Mouse (Mus musculus): ENCODE measurements at regions not wholly inside any gene's neighbourhood (a gene's known extent, or its start where the extent isn't known, plus 50 kb on each side); places are given as distances from the start of the nearest gene placed in this dataset.

DNA sequence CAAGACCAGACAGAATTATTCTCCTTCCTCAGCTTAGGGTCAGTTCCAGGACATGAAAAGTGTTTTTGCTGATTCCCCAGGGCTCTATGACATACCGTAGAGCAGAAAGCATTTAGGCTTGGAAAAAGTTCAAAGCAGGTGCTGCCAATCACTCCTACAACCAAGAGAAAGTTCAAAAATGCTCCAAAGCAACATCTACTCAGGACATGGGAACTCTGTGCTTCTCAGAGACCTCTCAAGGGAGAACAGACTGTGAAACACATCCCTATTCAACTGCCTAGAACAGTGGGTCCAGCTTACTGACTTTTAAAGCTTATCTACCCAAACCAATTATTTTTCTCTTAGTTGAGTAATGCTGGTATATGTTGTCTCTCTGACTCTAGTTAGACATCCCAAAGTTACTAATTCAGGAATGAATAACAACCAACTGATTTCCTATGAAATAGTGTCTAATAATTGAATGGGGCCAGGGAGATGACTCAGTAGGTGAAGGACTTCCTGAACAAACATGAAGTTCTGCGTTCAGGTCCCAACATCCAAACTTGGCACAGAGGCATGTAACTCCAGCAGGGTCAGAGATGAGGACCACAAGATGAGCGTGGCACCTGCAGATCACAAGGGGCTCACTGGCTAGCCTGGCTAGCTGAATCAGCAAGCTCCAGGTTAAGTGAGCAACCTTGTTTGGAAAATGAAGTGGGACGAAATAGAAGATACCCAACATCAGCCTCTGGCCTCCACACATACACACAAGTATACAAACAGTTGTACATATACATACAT, 228.7 kb upstream of the Hnrnpa3 start:
- no peak for DNase-seq
- intact Hi-C loops (cut with DNase I) = no loop called here

DNA sequence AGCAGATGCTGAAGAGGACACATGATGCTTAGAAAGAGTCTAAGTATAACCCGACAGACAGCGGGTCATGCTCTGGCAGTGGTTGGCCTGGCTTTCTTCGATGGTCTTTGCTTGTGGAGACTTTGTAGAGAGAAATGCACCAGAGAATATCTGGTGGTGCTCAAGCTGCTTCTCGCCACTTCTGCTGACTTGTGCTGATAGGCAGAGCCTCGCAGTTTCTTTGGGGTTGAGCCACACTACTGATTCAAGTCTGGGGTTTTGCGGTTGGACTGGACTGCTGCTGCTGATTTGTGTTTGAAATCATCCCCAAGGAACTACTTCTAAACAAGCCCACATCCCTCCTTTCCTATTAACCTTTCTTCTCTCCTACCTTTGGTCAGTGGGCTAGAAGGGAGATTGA, 227.1 kb upstream of the Hnrnpa3 start:
- DNase-seq = no peak
- intact Hi-C loops (cut with DNase I) = no loop called here

DNA sequence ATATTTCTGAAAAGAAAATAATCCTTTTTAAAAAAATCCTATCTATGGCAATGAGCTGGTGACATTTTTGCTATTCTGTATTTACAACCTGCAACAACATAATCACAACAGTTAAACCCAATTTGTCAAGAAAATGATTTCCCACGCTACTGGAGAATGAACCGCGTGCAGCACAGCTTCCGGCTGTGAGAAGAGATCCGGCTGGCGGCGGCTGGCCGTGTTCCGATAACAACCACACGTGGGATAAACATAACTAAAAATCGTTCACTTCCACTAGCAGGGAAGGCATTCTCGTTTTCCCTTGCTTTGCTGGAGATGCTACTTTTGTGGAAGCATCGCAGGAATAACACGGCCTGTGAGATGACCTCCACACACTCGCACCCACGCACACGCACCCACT, 224.5 kb upstream of the Hnrnpa3 start:
- intact Hi-C loops (cut with DNase I) = no loop called here
- DNase-seq = no peak

DNA sequence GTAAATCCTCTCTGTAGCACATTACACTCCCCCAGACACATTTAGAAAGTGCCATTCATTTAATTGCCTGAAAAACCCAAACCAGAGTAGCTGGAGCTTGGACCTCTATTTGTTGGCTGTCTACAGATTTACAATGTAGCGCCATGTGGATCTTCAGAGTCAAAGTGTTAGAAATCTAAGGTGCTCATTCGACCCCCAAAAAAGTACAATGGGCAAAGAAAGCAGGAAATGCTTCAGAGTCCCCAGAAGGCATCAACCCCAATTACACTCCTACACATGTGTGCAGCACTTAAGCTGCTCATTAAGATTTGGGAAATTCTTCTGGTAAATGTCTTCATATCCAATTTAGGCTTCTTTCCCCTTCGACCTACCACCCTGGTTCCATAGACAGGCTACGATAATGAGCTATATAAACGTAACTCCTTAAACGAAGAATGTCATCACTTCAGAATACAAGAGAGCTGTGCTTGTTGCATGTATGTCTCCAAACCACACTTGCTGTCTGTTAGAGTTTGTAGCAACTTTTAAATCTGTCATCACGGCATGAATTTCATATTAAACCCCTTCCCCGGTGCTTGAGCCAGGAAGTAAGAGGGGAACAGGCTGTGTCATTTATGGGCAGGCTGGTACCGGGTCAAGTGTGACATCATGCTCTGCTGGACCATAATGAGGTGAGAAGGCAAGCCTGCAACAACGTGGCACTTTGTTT, 219.4 kb upstream of the Hnrnpa3 start:
- intact Hi-C loops (cut with DNase I) = no loop called here
- DNase-seq = no peak

DNA sequence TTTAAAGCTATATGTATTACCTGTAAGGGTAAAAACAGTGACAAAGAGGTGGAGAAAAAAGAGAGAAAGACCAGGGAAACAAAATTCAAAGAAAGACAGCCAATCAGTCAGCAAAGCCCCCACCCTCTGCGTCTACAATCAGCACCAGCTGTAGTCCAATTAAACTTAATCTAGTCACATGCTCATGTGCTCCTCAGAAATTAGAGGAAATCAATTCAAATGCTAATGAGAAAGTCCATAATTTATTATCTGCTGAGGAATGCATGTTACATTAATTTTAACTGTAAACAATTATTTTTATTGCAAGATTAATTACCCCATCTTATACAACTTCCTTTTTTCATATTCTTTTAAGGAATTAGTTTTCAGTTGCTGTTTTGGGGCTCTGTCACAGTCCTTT, 216.4 kb upstream of the Hnrnpa3 start:
- no peak for DNase-seq
- intact Hi-C loops (cut with DNase I) = no loop called here

DNA sequence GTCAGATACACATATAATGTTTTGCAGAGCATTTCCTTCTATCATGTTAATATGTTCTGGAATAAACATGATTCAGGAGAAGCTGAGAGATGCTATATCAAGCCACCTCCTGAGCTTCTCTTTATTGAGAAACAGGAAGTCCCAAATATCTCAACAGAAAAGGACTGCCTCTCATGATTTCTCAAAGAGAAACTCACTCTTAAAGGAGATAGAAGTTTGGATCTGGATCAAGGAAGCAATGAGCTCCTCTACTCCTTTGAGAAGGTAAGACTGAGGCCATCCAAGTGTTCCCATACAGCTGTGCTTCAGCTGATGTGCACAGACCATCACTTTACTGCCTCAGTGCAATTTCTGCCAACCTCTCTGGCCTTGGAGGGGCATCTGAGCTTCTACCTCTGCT, 213.9 kb upstream of the Hnrnpa3 start:
- no peak for DNase-seq
- intact Hi-C loops (cut with DNase I) = no loop called here

DNA sequence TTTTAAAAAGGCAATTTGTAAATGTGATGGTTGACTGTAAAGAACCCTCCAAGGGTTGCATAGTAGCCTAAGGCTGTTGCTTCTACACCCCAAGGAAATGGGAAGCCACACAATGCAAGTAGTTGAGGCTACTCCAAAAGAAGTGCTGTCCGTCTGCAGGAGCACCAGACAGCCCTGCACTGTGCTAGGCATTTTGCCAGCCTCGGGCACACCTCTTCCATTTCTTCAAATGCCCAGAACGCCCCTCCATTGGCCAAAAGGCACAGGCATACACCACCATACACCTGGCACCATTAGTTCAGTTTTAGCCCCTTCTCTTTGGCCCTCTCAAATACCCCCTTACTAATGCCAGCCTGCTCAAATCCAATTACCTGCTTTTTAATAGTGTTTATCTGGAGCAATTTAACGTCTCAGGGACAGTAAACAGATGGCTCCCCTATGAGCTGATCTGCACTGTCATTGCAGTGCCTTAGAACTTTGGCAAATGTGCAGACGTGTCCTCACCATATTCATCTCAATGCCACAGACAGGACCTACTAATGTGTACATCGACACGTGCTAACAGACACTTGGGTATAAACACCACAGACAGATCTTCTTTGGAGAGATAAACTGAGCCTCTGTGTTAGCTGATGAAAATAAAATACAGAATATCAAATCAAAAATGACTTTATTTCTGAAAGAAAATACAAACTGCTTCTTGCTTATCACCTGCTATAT, 211.9 kb upstream of the Hnrnpa3 start:
- intact Hi-C loops (cut with DNase I) = no loop called here
- DNase-seq = no peak

DNA sequence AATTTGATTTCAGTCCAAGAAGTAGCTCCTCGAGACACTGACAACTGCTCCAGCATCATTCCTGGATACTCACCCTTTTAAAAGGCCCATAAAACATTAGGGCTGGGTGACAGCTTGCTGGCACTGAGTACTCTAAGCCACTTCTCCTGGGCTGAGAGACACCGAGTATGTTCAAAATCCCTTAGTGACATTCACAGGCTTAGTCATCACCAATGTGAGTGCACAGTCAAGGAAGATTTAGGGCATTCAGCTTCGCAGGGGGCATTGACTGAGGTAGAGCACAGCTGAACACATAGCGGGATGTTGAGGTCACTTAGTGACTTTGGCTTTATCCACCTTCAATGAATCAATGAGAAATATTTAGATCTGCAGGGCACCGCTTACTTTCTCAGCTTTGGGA, 210.8 kb upstream of the Hnrnpa3 start:
- intact Hi-C loops (cut with DNase I) = no loop called here
- DNase-seq = no peak

DNA sequence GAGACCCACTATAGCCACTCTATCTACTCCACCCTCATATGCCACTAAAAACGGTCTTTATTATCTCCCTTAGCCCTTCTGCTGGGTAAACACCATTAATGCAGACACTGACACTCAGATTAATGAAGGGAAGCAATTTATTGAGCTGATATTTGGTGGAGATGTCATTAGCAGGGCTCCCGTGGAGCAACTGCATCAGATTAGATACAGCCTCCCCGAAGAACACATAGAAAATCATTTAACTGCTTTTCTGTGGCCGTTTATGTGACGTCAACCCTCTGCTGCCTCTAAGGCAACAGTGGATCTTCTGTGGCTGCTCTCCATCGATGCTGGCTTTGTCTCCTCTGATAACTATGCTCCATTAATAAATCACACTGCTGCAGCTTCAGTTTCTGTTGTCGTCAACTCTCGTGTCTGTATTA, 207.2 kb upstream of the Hnrnpa3 start:
- intact Hi-C loops (cut with DNase I) = no loop called here
- no peak for DNase-seq

DNA sequence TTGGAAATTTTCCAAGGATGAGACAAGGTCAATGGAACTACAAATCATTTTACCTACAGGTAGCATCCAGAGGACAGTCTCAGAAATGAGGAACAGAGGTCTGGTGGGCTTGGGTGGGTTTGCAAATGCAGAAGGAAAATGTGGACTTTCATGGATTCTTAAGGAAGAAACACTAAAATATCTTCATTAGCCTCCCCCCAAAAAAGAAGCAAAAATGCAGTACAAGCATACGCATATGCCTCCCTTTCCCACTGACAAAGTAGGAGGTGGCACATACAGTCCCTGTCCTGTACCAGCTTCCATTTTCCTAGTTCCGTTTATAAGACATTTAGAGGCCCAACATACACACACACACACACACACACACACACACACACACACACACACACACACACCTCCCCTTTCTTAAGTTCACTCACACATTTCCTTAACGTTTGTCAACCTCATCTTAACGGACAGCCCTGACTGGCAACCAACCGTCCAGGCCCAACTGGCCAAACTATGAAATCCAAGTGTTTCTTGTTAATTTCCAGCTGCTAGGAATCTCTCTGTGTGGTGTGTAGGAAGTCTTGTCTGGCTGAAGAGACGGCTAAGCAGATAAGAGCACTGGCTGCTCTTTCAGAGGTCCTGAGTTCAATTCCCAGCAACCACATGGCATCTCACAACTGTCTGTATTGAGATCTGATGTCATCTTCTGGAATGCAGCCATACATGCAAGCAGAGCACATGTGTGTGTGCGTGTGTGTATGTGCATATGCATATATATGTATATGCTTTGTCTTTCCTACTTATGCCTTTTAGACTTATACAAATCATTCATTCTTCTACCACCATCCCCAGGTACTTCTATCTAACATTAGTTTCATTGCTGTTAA, 206.6 kb upstream of the Hnrnpa3 start:
- DNase-seq = no peak
- intact Hi-C loops (cut with DNase I) = no loop called here

DNA sequence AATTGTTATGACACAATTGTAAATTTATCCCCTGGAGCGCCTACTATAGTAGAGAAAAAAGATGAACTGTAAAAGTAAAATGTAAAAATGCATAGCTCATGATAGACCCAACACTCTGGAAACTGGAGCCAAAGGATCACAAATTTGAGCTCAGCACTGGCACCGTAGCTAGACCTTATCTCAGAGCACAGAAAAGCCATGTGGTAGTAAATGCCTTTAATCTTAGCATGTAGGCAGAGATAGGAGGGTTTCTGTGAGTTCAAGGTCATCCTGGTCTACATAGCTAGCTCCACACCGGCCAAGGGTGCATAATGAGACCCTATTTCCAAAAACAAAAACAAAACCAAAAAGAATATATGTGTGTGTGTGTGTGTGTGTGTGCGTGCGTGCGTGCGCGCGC, 203.6 kb upstream of the Hnrnpa3 start:
- intact Hi-C loops (cut with DNase I) = no loop called here

DNA sequence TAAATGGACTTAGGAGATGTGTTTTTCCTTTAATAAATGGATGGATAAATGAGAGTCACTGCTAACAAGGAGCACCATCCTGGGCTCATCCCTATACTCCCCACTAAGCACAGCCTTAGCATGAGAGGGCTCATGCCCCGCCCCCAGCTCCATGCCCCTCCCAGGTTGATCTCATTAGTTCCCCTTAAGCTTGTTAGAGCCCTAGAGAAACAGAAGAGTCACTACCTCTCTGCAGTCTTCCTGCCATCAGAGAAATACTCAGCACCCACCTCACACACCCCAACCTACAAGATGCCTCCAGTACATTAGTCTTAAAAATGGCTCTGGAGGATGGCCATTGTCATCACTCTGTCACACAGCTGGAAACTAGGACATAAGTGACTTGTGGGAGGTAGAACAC, 202.8 kb upstream of the Hnrnpa3 start:
- DNase-seq = no peak
- intact Hi-C loops (cut with DNase I) = no loop called here

More for the DNA sequence above, 203.6 kb upstream of the Hnrnpa3 start:
- DNase-seq = no peak

DNA sequence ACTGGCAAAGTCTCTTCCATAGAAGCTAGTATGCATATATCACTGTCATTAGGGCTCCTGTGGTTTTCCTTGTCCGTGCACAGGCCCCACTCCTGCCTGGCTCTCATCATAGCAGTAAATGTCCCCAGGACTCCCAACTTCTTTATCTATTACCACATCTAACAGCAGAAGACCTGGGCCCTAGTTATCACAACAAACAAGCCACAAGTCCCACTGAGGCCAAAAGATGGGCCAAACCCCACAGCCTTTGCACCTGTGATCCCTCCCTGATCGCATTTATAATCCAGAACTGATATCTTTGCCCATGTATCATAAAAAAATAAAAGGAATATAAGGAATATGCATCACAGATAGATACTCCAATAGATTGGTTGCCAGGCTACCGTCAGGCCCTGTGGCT, 201.6 kb upstream of the Hnrnpa3 start:
- intact Hi-C loops (cut with DNase I) = no loop called here
- DNase-seq = no peak

DNA sequence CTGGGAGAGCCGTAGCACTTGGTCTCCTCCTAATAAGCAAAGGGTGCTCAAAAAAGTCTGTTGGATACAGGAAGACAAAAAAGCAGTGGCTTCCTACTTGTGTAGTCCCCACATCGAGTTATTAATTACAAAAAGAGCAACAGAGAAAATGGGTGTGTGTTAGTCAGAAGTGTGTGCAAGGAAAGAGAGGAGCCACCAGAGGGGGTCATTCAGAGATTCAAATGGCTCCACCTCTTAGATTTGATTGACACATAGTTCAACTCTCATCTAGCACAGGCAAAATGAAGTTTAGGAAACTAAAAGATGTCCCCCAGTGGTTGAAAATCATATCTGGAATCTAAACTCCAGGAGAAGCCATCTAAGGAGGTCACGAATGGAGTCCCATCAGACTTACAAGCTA, 200.2 kb upstream of the Hnrnpa3 start:
- intact Hi-C loops (cut with DNase I) = no loop called here
- no peak for DNase-seq

DNA sequence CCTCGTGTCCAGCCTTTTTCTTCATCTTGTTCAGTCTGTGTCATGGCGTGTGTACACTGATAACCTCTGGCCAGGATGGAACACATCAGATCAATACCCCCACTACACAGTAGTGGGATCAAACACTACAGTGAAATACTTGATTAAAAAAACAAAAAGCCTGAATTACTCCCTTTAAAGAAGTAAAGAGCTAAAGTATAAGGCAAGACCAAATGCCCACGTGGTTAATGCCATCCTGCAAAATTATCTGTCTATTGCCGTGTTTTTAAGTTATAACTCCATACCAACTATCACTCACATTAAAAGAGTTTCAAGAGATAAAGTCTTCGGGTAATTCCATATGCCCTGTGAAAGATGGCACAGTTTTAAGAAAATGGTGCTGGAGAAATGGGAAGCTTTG, 198.6 kb upstream of the Hnrnpa3 start:
- intact Hi-C loops (cut with DNase I) = no loop called here
- DNase-seq = no peak

DNA sequence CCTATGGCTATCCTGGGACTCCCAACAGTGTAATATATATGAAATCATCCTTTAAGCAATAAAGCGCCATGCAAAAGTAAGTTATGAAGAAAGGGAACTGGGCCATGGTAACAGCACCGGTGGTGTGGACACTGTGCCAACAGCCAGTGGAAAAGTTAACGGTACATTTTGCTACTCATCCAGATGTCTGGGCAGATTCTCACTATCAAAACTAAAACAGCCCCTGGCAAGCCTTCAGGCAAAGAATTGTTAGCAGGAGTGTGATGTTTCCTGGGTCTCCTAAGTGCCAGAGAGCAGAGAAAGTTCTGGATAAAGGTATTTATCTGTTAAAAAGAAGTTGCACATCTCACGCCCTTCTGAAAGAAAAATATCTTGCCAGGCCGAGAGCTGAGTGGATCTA, 198.0 kb upstream of the Hnrnpa3 start:
- DNase-seq = no peak
- intact Hi-C loops (cut with DNase I) = no loop called here

DNA sequence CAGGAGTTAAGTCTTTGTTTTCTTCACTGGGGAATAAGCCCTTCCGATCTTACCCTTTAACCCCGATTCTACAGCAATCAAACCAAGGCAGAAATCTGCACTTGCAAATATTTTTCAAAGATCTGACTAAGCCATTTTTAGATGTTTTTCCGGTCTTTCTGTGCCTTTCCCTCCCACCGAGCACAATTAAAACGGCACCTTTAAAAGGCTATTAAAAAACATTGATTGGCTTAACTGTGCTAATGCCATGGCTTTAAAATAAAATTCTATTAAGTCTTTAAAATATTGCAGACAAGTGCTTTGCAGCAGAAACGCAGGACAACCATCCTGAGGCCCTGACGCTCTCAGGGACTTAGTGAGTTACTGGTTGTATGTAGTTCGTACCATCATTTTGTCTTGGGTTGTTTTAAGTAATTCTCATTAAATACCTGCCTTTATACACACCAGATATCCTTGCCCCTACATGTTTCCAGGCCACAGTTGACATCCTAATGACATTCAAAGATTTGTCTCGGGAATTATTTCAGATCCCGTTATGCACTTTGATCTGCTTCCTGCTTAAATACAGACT, 197.6 kb upstream of the Hnrnpa3 start:
- intact Hi-C loops (cut with DNase I) = no loop called here
- no peak for DNase-seq

DNA sequence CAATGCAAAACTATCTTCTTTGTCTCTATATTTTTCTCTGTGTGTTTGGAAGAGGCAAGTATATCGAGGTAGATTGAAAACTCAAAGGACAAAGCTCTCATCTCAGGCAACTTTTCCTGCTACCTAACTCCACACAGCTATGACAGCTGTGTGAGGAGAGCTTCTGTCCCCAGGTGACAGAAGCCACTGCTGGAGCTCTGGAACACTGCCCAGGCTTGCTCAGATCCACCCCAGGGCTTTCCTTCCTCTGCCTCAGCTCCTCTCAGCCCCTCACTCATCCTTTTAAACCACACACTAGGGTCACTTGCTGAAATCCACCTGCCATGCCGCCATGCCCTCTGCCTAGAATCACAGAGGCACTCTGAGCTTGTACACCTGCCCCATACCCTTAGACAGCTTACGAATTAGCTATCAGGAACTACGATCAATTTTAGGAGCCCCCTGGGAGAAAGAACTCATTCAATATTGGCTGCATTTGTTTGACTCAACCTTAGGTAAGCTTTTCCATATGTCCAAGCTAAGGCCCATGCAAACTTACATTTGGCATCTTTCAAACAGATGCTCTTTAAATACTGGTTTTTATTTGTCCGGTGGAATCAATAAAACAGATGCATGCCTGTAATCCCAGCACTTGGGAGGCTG, 196.9 kb upstream of the Hnrnpa3 start:
- intact Hi-C loops (cut with DNase I) = no loop called here
- no peak for DNase-seq

DNA sequence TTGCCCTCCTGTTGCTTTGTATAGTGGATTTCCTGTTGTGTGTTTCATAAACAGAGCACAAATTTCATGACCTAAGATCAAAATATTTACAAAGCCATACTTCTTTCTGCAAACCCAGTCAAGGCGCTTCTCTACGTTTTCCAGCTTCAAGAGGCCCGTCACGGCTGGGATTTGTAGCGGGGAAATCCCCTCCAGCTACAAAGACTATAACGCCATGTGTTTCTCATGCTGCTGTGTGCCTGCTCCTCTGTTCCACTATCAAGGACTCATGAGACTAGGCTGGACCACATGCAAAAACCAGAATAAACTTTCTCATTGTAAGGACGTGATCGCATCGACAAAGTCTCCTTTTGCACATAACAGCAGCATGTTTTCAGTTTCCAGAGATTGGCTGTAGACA, 196.0 kb upstream of the Hnrnpa3 start:
- DNase-seq = no peak
- intact Hi-C loops (cut with DNase I) = no loop called here

DNA sequence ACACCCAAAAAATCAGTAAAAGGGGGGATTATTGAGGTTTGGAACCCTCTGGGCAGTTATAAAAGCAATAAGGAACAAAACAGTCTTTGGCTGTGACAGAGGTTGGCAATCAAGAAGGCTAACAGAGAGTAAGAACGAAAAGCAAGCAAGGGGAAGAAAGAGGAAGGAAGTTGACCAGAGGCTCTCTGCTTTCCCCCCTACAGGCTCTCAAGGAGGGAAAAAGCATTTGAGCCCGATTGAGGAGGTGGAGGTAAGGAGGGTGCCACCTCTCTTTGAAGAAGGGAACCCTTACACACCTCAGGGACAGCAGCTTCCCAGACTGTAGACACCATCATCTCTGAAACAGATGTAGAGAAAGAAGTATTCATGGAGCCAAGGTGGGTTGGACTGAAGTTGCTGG, 194.6 kb upstream of the Hnrnpa3 start:
- intact Hi-C loops (cut with DNase I) = no loop called here
- no peak for DNase-seq
